Mouse (Mus musculus) leukemia stem cell, adult 10-12 weeks (primary cell): ENCODE measurements around the gene 4930402K13Rik. TPM values are rescaled to one million over a fixed set of nuclear protein-coding genes. Genes with fewer than 3 reads are reported as not detected.

Source experiments
- polyA plus RNA-seq: library from polyadenylated mRNA; stranded (reverse); fragments of >175 nt; gene quantifications from 2 replicates; pipeline ENCODE4 v1.2.3, GENCODE M21; 2012; ENCODE audit warnings: low replicate concordance

The 4930402K13Rik gene
- polyA plus RNA-seq = not detected in 2 replicates

DNA sequence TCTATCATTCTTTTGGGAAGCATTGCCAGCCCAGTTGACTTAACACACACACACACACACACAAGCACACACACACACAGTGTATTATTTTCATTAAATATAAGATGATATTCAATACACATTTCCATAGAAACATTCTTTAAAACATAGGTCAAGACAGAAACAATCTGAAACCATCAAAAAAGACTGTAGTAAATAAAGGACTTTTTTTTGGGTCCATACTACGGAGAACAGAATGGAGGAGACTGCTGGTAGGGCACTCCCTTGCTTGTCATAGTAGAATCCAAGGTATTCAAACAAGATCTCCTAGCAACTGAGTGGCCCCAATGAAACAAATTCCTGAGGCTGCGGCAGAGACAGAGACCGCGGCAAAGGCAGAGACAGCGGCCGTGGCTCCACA, at the start of gene 4930402K13Rik:
TSS of gene 4930402K13Rik (plus strand) at position 301 of the 400 bp plus-strand sequence.

DNA sequence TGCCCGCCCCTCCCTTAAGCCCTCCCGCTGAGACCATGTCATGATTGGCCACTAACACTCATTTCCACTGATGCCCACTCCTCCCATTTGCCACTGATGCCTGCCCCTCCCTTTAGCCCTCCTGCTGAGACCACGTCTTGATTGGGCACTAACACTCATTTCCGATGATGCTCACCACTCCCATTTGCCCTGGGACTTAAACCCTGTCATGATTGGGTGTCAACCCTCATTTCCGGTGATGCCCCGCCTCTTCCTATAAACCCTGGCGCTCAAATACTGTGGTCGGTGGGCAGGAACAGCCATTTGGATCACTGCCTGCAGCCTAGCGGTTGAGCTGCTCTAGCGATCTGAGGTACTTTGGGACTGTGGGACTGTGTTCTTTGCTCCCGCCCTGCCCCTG, 41.6 kb upstream of the 4930402K13Rik start, which contains the start of gene Fthl17f:
TSS of gene Fthl17f (plus strand) at position 301 of the 400 bp plus-strand sequence.

Other genes with a start within 250 kb of the 4930402K13Rik start
- gene Gm5751, start 230.3 kb upstream of the 4930402K13Rik start, polyA plus RNA-seq = not detected in 2 replicates
- 0.68 and 1.1 TPM in 2 replicates for gene B630019K06Rik, start 212.2 kb upstream of the 4930402K13Rik start, polyA plus RNA-seq
- not detected in 2 replicates for gene Fthl17b, start 141.6 kb upstream of the 4930402K13Rik start, polyA plus RNA-seq
- not detected in 2 replicates for gene Fthl17c, start 128.0 kb upstream of the 4930402K13Rik start, polyA plus RNA-seq
- not detected in 2 replicates for gene Fthl17d, start 117.8 kb upstream of the 4930402K13Rik start, polyA plus RNA-seq
- not detected in 2 replicates for gene Fthl17e, start 71.1 kb upstream of the 4930402K13Rik start, polyA plus RNA-seq
- not detected in 2 replicates for gene Fthl17f, start 41.5 kb upstream of the 4930402K13Rik start, polyA plus RNA-seq
- 0.14 and 0.20 TPM in 2 replicates for gene Lancl3, start 95.3 kb downstream of the 4930402K13Rik start, polyA plus RNA-seq
- gene Gm14862, start 152.3 kb downstream of the 4930402K13Rik start, polyA plus RNA-seq = not detected in 2 replicates
- 6.3 and 17.8 TPM in 2 replicates for gene Xk, start 168.2 kb downstream of the 4930402K13Rik start, polyA plus RNA-seq
- not detected in 2 replicates for gene H2al1m, start 179.2 kb downstream of the 4930402K13Rik start, polyA plus RNA-seq
- not detected in 2 replicates for gene H2al1k, start 246.1 kb downstream of the 4930402K13Rik start, polyA plus RNA-seq